Mouse (Mus musculus) forebrain, postnatal 0 days (tissue): ENCODE data around the gene Fcmr. TPM values are rescaled to one million over a fixed set of nuclear protein-coding genes. Genes with fewer than 3 reads are reported as not detected.

ENCODE experiments used
- ATAC-seq: fragments of 200-750 bp; cut with Nextera tagmentation; 2 replicates; pipeline ENCODE4 v1.8.0; 2017; ENCODE audit warnings: mild to moderate bottlenecking, moderate library complexity
- DNase-seq: peaks from one replicate; pipeline ENCODE4 v3.0.0-alpha.2; 2015
- H3K27ac ChIP-seq: fragments of 300-500 bp; sonication (generic); 2 replicates; pipeline ENCODE4 v1.5.1; 2014; ENCODE audit warnings: low read depth, mild to moderate bottlenecking, antibody characterized with exemption, low read length, moderate library complexity, mixed read lengths
- H3K27me3 ChIP-seq: fragments of 300-500 bp; sonication (generic); 2 replicates; pipeline ENCODE4 v1.6.1; 2014; ENCODE audit warnings: mild to moderate bottlenecking, low read length, mixed read lengths; ENCODE audit not compliant: insufficient read depth
- H3K36me3 ChIP-seq: fragments of 300-500 bp; sonication (generic); 2 replicates; pipeline ENCODE4 v1.6.1; 2014; ENCODE audit warnings: mild to moderate bottlenecking, moderate library complexity; ENCODE audit not compliant: insufficient read depth
- H3K4me1 ChIP-seq: fragments of 300-500 bp; sonication (generic); 2 replicates; pipeline ENCODE4 v1.6.1; 2014; ENCODE audit warnings: antibody characterized with exemption; ENCODE audit not compliant: insufficient read depth
- H3K4me2 ChIP-seq: fragments of 300-500 bp; sonication (generic); 2 replicates; pipeline ENCODE4 v1.6.1; 2014; ENCODE audit warnings: low read depth, mild to moderate bottlenecking, moderate library complexity
- H3K4me3 ChIP-seq: fragments of 300-500 bp; sonication (generic); 2 replicates; pipeline ENCODE4 v1.5.1; 2014; ENCODE audit warnings: low read depth, low read length, mixed read lengths
- H3K9ac ChIP-seq: fragments of 300-500 bp; sonication (generic); 2 replicates; pipeline ENCODE4 v1.6.1; 2014; ENCODE audit warnings: mild to moderate bottlenecking
- H3K9me3 ChIP-seq: fragments of 300-500 bp; sonication (generic); 2 replicates; pipeline ENCODE4 v1.6.1; 2016; ENCODE audit warnings: low read length
- CTCF ChIP-seq: sonication (generic); IDR thresholded peaks from 2 replicates; pipeline ENCODE4 v1.5.1; 2016; ENCODE audit warnings: antibody characterized with exemption, control low read depth, low read depth
- WGBS: fragments of 180-500 bp; shearing (Covaris S2); extraction: QIAGEN DNeasy Blood & Tissue Kit; methylation state at CpG from one replicate; pipeline ENCODE4 v1.1.7; 2014; 5-methylcytosine and 5-hydroxymethylcytosine counted together
- polyA plus RNA-seq: library from polyadenylated mRNA; unstranded; fragments of >200 nt; fragmentation: Nextera tagmentation; extraction: Ambion mirVana; gene quantifications from 2 replicates; pipeline ENCODE4 v1.2.1, GENCODE M21; 2015
- total RNA-seq: library from RNA; depleted of rRNA; stranded (reverse); fragments of >200 nt; gene quantifications from 2 replicates; pipeline ENCODE4 v1.2.3, GENCODE M21; 2014

Fcmr gene
- total and polyA plus RNA-seq, 2 experiments from 2014 or later = 1.8 TPM; not detected in 1

DNA sequence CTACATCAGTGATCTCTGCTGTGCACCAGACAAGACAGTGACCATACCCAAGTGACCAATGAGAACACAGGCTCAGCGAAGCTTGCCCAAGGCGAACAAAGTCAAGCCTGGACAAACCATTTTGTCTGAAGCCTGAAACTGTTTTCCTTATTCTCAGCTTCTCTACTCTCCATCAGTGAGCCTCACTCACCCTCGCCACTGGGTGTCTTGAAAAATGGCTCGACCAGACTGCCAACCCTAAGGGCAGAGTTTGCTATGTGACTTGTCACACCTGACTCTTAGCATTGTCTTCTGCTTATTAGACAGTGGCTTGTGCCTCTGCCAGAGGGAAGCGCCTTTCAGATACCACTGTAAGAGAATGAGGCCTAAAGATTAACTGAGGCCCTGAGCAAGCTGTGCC, 728 bp upstream of the Fcmr start:
- ATAC-seq = no peak
- no peak overlapping the region for H3K4me3 ChIP-seq

DNA sequence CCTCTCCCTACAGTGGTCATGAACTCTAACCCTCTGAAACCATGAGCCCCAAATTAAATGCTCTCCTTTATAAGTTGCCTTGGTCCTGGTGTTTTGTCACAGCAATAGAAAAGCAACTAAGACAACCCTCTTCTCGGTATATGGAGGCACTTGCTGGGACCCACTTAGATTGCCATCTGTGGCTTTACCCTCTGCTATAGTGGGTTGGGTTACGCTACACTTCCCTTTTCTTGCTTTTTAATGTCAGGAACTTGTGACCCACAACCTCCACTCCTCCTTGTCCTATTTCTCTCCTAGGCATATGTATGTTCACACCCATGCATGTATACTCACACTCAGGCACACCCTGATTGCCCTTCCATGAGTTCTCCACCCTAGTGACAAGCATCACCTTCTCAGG, 7.4 kb downstream of the Fcmr start:
- no peak overlapping the region for H3K4me2 ChIP-seq
- H3K9me3 ChIP-seq = no peaks in the 10 kb centered on the region
- no peak for DNase-seq
- ATAC-seq = no peak
- H3K27ac ChIP-seq = no peak overlapping the region
- WGBS = 98% methylated on average over 2 of the region's 2 CpGs
- H3K4me3 ChIP-seq = no peak overlapping the region
- no peak for TF ChIP-seq CTCF
- no peaks in the 10 kb centered on the region for H3K4me1 ChIP-seq
- no peaks in the 10 kb centered on the region for H3K36me3 ChIP-seq
- H3K9ac ChIP-seq = no peak overlapping the region
- H3K27me3 ChIP-seq = no peaks in the 10 kb centered on the region

More for the DNA sequence above, 728 bp upstream of the Fcmr start:
- Histone ChIP-seq H3K36me3 (no peaks in the 10 kb centered on the region), H3K27me3 (no peaks in the 10 kb centered on the region), H3K4me2 (no peak overlapping the region), H3K9ac (no peak overlapping the region), H3K4me1 (no peaks in the 10 kb centered on the region), H3K27ac (no peak overlapping the region), H3K9me3 (no peaks in the 10 kb centered on the region)
- WGBS = 92% methylated on average over 5 of the region's 5 CpGs
- no peak for TF ChIP-seq CTCF
- DNase-seq = no peak

DNA sequence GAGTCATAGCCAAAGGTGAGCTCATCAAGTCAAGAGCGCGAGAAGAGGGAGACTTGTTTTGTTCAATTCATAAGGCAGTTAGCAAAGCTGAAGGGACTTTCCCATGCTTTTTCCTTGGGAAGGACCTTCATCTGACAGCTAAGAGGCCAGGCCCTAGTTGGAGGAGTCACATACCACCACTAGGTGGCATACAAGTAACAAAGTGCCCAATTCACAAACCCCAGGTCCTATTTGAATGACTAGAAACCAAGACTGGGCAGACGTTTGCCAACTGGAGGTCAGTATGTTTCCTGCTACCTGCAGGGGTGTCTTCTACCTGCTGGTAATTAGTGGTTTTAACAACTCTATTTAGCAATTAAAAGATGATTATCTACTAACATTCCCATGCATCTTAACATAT, 9.7 kb downstream of the Fcmr start:
- DNase-seq (peak; percentile 66), ATAC-seq (peak; percentile 61; the same call in 1 of the 2 replicates)
- Histone ChIP-seq H3K9me3 (no peaks in the 10 kb centered on the region), H3K4me1 (no peaks in the 10 kb centered on the region), H3K36me3 (no peaks in the 10 kb centered on the region), H3K9ac (no peak overlapping the region), H3K4me2 (no peak overlapping the region), H3K27ac (no peak overlapping the region), H3K4me3 (no peak overlapping the region), H3K27me3 (0 out of 2 replicates have a peak, but pooled peaks cover 8% of the 10 kb centered on the region)
- 36% methylated on average over 3 of the region's 3 CpGs for WGBS
- peak; percentile 79 for TF ChIP-seq CTCF

DNA sequence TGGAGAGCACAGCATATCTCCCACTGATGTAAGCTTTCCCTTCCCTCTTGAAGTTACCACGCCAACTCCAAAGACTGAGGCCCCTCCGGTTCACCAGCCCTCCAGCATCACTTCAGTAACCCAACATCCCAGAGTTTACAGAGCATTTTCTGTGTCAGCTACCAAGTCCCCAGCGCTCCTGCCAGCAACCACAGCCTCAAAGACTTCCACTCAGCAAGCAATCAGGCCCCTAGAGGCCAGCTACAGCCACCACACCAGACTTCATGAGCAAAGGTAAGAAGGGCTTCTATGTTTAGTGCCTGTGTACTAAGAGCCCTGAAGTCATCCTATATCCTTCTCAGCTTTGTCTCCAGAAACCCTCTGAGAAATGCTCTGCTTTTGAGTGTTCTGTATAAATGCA, 10.4 kb downstream of the Fcmr start:
- H3K27ac ChIP-seq = no peak overlapping the region
- H3K4me3 ChIP-seq = no peak overlapping the region
- DNase-seq (no peak), ATAC-seq (no peak)
- WGBS = 70% methylated on average over 3 of the region's 3 CpGs
- no peak overlapping the region for H3K4me2 ChIP-seq
- no peak for TF ChIP-seq CTCF
- H3K27me3 ChIP-seq = 0 out of 2 replicates have a peak, but pooled peaks cover 8% of the 10 kb centered on the region
- no peaks in the 10 kb centered on the region for H3K9me3 ChIP-seq
- no peaks in the 10 kb centered on the region for H3K4me1 ChIP-seq
- H3K9ac ChIP-seq = no peak overlapping the region
- no peaks in the 10 kb centered on the region for H3K36me3 ChIP-seq

DNA sequence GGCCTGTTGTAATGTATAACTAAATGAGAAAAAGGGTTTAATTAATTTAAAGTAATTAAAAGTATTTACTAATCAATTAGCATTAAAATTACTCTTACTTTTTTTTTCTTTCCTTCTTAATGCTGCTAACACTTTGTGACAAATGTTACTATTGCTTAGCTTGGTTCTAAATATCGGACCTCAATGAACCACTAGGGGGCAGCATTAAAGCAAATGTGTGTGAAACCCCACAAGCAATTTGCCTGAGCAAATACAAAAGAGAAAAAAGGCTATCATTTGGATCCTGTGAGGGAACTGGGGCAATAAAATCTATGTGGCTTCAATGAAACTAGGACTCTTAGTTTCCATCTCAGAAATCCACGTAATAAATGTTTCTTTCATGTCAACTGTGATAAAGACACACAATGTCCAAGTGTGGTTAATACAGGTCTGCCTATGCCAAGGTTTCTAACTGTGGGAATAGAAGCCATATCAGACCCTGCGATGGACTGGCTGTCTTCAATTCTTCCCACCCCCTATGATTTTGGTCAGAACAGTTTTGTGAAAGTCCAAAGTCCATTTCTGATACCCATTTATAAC, 11.6 kb downstream of the Fcmr start:
- Histone ChIP-seq H3K4me1 (no peaks in the 10 kb centered on the region), H3K27me3 (0 out of 2 replicates have a peak, but pooled peaks cover 8% of the 10 kb centered on the region), H3K9me3 (no peaks in the 10 kb centered on the region), H3K27ac (no peak overlapping the region), H3K4me2 (no peak overlapping the region), H3K36me3 (no peaks in the 10 kb centered on the region), H3K9ac (no peak overlapping the region), H3K4me3 (no peak overlapping the region)
- DNase-seq (peak; percentile 90), ATAC-seq (0 out of 2 replicates have a peak, but pooled peaks have one; percentile 39)
- WGBS = 23% methylated on average over 3 of the region's 3 CpGs
- TF ChIP-seq CTCF = peak; percentile 83

DNA sequence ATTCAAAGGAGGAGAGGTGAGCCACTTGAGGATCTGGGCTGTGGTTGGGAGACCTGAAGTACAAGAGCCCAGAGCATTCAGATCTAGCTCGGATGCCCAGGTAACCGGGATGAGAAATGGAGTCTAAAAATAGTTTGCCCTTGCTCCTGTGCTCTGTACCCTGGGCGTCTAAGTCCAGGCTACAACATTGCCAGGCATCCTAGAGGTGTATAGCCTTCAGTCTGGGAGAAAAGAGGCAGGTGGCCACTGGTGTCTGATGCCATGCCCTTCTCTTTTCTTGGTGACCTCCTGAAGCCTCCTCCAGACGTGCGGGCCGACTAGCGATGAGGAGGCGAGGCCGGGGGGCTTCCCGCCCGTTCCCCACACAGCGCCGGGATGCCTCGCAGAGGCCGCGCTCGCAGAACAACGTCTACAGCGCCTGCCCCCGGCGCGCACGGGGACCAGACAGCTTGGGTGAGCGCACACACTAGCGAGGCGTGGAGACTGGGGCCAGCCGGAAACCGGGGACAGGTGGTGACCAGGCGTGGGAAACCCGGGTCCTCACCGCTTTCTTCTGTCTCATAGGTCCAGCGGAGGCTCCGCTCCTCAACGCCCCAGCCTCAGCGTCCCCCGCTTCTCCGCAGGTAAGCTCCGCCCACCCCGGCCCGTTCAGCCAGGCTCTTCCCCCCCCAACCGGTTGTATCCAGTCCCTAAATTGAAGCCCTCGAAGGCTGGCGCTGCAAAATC, 12.6 kb downstream of the Fcmr start:
- Histone ChIP-seq H3K4me2 (peak overlapping the region; percentile 69), H3K4me3 (peak overlapping the region; percentile 50), H3K36me3 (no peaks in the 10 kb centered on the region), H3K9me3 (no peaks in the 10 kb centered on the region), H3K27me3 (0 out of 2 replicates have a peak, but pooled peaks cover 8% of the 10 kb centered on the region), H3K27ac (no peak overlapping the region), H3K4me1 (no peaks in the 10 kb centered on the region), H3K9ac (peak overlapping the region; percentile 64)
- WGBS = 5% methylated on average over 37 of the region's 43 CpGs
- TF ChIP-seq CTCF = no peak
- peak; percentile 56 for DNase-seq
- ATAC-seq = peak; percentile 86

DNA sequence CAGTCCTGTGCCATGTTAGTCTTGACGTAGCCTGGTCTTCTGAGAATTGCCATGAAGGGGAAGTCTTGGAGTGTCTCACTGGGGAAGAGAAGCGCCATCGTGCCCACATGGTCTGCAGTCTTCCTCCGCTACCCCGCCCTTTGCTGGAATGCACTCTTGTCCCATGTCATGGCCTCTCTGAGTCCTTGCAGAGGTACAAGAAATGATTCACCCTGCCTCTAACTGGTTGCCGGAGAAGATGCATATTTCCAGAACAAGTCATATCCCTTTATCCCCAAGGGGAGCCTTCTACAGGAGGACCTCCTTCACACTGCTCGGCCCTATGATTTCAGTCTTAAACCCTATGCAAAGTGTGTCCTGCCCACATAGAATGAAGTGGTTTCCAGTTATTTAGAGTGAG, 14.5 kb downstream of the Fcmr start:
- Histone ChIP-seq H3K9me3 (no peaks in the 10 kb centered on the region), H3K27ac (no peak overlapping the region), H3K4me3 (no peak overlapping the region), H3K27me3 (0 out of 2 replicates have a peak, but pooled peaks cover 8% of the 10 kb centered on the region), H3K4me1 (no peaks in the 10 kb centered on the region), H3K36me3 (no peaks in the 10 kb centered on the region), H3K4me2 (no peak overlapping the region), H3K9ac (no peak overlapping the region)
- 95% methylated on average over 7 of the region's 7 CpGs for WGBS
- no peak for ATAC-seq
- DNase-seq = no peak
- no peak for TF ChIP-seq CTCF
